Mouse (Mus musculus): ENCODE results near the gene Ptov1.

Ptov1 gene

DNA sequence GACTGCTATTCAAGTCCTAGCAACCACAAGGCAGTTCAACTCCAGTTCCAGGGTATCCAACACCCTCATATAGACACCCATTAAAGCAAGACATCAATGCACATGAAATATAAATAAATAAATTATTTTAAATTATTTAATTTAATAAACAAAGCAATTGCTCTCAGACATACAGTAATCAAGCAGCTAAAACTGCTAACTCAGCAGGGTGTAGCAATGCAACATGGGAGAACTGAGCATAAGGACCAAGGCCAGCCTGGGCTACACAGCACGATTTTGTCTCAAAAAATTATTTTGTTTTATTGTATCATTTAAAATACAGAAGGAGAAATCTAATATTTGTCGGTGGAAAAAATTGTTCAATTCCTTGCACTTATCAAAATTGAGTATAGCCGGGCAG lies 24.6 kb upstream of the Ptov1 start:
- TF ChIP-seq GATA4 (IDR thresholded peaks at IDR 0.05; ENCODE audit: insufficient replicate concordance, low read length) = no peak

DNA sequence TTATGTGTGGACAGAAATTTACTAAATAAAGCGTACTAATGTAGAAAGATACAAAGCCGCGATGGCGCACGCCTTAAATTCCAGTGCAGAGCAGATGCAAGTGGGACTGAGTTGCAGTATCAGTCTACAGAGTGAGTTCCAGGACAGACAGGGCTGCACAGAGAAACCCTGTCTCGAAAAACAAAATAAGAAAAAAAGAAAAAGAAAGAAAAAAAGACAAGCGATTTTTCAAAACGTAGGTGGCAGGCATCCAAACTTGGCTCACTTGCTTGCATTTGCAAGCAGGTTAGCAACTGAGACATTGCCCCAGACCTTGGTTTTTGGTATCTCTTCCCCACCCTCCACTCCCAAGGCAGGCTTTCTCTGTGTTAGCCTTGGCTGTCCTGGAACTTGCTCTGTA lies 23.6 kb upstream of the Ptov1 start:
- no peak for TF ChIP-seq GATA4 (IDR thresholded peaks at IDR 0.05; ENCODE audit: insufficient replicate concordance, low read length)

DNA sequence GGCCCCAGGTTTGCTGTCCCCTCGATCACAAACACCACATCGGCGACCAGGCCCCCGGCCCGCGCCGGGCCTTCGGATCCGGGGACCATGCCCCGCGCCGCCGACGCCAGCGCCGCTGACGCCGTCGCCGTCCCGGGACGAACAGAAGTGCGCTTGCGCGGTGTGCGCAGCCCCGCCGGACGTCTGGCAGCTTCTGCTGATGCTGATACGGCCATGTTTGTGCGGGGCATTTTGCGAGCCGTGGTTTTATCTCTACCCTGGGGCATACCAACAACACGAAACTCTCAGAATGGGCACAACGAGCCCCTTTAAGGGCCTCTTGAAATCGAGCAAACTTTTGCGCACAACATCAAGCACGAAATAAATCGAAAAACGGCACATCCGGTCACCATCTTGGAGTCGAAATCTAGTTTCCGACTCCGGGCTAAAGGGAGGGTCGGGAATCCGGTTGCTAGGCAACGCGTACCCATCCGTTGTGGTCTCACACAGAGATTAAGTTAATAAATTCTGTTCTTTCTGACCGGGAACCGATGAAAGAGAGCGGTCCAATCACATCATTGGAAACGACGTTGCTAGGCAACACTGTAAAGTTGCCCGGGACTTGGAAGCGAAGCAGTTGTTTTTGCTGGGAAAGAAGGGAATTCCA lies 22.8 kb upstream of the Ptov1 start, which contains the start of gene Med25:
Gene Med25, minus strand, starts transcription at position 437 of the 646 bp plus-strand sequence.
- no peak for TF ChIP-seq GATA4 (IDR thresholded peaks at IDR 0.05; ENCODE audit: insufficient replicate concordance, low read length)

DNA sequence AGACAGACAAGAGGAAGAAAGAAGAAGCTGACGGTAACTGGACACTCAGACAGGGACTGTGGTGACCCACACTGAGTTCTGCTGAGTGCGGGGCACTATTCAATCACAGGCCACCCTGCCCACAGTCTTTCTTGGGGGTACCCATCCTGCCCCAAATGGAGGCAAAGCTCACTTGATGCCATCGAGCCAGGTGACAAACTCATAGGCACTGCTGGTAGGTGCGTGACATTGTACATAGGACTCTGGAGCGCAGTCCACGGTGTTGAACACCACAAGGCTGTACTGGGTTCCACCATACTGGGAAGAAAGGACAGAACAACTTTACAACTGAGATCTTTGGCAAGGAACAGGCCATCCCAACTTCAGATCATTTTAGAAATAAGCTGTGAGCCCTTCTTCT lies 22.0 kb upstream of the Ptov1 start:
- no peak for TF ChIP-seq GATA4 (IDR thresholded peaks at IDR 0.05; ENCODE audit: insufficient replicate concordance, low read length)

DNA sequence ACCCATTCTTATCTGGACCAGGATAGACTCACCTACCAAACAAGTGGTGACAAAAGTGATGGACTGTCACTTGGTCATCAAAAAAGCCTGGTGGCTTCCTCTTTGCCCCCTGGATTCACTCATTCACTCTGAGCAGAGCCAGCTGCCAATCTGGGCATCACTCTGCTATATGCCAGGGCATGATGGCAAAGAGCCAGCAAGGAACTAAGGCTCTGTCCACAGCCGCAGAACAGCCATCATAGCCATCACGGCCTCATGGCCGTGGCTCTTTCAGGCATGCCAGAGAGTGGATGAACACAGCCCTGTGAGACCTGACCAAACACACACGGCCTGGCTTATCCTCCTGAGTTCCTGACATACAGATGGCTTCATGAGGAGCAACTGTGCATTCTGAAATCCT lies 21.1 kb upstream of the Ptov1 start:
- no peak for TF ChIP-seq GATA4 (IDR thresholded peaks at IDR 0.05; ENCODE audit: insufficient replicate concordance, low read length)

DNA sequence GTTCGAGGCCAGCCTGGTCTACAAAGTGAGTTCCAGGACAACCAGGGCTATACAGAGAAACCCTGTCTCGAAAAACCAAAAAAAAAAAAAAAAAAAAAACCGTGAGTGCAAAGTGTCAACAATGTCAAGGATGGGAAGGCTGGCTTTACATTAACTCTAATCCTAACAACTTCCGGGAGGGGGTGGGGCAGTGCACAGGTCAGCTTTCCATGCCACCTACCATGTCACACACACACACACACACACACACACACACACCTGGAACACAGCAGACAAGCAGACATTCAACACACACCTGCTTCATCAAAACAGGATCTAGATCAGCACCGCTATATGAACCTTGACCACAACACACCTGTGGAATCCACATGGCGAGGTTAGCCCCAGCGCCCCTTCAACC lies 20.6 kb upstream of the Ptov1 start:
- TF ChIP-seq GATA4 (IDR thresholded peaks at IDR 0.05; ENCODE audit: insufficient replicate concordance, low read length) = no peak

DNA sequence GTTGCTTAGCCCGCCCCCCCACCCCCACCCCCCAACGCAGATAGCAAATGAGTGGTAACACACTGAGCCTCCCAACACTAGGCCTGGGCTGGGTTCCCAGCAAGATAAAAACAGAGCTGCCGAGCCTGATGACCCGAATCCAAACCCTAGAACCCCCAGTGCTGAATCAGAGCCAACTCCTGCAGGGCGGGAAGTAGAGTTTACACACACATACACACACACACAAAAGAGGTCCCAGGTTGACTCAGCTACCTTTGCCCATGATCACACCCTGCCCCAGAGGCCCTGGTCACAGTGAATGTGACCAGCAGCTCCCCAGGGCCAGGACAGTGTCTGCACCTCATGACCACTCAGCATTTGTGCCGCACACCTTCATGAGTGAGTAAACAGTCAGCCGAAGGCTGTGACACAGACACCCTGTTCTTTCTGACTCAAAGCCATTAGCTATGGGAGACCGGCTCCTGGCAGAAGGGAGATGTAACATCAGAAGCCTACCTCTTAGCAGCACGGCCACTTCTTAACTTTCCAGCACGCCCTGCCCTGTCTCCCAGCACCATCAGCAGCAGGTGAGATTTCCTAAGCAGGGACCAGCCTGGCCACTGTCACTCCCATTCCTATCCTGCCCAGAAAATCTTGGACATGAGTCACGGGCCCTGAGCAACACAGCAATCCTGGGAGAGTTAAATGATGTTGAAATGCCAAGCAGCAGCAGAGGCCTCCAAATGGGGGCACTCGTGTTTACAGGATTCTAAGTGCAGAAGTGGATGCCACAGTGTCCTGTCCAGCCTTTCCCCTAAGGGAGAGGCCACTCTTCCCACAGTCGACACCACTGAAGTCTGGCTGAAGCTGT lies 18.9 kb upstream of the Ptov1 start:
- TF ChIP-seq GATA4 (IDR thresholded peaks at IDR 0.05; ENCODE audit: insufficient replicate concordance, low read length) = no peak

DNA sequence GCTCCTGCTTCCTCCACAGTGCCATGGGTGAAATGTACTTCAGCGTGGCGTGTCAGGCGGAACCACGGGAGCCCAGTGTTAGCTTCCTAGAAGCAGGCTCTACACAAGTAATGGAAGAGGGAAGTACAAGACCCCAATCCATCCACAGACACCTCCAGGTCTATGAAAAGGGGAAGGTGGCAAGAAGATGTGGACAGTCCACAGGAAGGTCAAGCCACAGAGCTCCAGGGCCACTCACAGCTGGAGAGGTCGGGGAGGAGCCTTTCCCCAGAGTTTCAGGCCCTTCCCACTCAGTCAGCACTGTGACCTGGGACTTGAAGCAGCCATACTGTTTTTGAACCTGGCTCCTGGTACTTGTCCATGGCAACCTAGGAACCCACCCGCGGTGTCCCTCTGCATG lies 17.4 kb upstream of the Ptov1 start:
- TF ChIP-seq GATA4 (IDR thresholded peaks at IDR 0.05; ENCODE audit: insufficient replicate concordance, low read length) = no peak

DNA sequence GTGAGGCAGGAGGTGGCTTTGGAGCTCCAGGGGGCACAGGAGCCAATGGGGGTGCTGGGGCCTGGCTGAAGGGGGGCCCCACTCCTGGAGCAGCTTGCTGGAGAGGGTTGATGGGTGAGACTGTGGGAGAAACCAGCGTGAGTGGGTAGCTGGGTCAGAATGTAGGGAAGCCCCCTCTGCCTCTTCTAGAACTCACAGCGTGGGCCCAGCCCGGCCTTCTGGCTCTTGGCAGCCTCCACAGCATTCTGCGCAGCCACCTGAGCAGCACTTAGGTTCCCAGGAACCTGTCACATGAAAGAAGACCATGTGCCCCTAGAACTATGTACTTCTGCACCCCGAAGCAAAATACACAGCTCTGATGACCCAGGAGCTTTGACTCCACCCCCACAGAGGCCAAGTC lies 15.0 kb upstream of the Ptov1 start:
- no peak for TF ChIP-seq GATA4 (IDR thresholded peaks at IDR 0.05; ENCODE audit: insufficient replicate concordance, low read length)

DNA sequence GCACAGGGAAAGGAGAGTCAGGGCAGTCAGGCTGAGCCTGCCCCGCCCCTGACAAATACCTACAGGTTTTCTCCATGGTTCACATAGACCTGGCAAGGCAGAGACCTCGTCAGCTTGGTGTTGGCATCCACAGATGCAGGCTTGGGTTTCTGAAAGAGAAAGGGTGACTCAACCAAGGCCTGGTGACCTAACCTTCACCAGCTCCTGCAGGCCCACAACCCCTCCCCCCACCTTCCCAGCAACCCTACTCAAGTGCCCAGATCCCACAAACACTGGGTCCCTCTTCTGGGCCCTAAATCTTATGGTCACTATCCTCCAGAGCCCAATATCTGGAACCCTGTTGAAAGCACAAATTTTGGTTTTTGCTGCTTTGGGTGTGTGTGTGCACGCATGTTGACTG lies 13.4 kb upstream of the Ptov1 start:
- TF ChIP-seq GATA4 (IDR thresholded peaks at IDR 0.05; ENCODE audit: insufficient replicate concordance, low read length) = no peak

DNA sequence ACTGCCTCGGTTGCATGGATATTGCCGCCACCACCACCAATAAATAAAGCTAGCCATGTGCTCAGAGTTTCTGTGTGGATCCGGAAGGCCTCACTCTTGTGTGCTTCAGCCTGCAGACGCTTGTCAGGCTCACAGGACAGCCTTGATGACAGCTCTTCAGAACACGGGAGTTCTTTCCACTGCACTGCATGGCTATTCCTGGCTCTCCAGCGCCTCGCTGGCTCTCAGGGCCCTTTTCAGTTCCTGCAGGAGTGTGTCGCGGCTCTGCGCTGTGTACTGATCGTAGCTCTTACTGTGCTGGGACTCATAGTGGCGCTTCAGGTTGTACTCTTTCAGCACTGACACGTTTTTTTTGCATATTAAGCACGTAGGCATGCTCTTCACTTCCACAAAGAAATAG lies 8.2 kb upstream of the Ptov1 start:
- TF ChIP-seq GATA4 (IDR thresholded peaks at IDR 0.05; ENCODE audit: insufficient replicate concordance, low read length) = no peak

DNA sequence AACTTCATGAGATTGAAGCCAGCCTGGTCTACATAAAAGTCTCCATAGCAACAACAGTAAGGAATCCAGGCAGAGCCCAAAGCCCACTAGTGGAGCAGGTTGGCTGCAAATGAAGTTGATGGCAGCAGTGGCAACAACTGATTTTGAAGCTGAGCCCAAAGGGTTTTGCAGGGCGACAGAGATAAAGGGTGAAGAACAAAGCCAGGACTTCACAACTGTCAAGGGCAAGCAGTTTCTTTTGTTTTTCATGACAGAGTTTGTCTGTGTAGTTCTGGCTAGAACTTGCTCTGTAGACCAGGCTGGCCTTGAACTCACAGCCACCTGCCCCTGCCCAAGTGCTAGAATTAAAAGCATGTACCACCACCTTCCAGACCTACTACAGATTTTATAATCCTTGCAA lies 1.6 kb upstream of the Ptov1 start:
- no peak for TF ChIP-seq GATA4 (IDR thresholded peaks at IDR 0.05; ENCODE audit: insufficient replicate concordance, low read length)

DNA sequence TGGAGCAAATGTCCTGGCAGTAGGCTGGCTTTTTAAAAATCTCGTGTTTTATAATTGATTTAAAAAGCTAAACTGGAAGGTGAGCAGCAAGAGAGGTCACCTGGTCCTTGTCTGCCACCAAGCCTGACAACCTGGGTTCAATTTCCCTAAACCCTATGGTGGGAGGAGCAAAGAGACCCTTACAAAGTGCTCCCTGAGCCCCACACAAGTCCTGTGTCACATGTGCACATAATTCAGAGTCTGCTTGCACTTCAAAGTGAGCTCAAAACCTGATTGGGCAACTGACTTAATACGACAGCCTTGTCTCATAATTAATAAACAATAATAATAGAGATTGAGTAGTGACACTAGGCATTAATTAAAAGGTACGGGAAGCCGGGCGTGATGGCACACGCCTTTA lies 1.0 kb upstream of the Ptov1 start:
- no peak for TF ChIP-seq GATA4 (IDR thresholded peaks at IDR 0.05; ENCODE audit: insufficient replicate concordance, low read length)

DNA sequence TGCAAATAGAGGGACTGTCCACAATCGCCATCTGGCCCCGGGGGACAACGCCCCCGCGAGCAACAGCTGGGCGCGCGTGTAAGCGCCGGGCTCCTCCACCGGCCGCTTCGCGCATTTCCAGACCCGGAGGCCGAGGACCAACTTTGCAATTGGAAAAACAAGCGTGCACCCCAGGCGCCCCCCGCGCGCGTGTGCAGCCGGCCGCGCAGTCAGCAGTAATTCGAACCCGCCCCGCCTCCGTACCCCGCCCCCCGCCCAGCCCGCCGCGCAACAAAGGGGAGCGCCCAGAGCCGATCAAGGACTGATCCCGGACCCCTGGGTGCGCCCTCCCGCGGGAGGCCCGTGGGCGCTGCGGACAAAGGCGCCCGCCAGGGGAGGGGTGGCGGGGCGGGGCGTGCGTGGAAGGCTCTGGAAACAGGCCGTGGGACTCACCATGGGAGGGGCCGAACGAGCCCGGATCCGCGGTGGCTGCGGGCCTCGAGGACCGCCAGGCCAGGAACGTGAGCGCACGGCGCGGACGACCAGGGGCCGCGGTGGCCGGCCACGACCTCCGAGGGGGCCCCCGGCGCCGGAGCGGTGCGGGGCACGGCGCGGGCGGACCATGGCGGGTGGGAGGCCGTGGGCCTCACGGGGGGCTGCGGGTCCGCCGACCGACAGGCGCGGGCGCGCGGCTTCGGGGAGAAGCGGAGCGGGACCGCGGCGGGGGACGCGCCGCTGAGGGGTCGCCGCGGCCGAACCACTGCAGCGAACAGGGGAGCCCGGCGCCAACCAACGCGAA lies 480 bp downstream of the Ptov1 start:
- no peak for TF ChIP-seq GATA4 (IDR thresholded peaks at IDR 0.05; ENCODE audit: insufficient replicate concordance, low read length)

DNA sequence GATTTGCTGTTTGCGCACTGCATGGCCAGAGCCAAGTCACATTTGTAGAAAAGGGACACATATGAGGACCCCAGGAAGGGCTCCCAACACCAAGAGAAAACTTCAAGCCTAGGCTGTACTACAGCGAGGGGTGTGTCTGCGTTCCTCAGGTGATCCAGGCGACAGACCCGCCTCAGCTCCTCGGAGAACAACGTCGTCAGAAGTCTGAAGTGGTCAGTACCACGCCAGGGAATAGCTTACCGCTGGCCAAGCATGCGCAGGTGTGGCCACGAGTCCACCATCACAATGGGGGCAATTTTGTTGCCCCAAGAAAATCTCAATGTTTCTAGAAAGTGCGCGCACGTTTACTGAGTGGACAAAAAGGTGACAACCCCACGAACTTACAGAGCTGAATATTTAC lies 1.1 kb downstream of the Ptov1 start:
- TF ChIP-seq GATA4 (IDR thresholded peaks at IDR 0.05; ENCODE audit: insufficient replicate concordance, low read length) = no peak

DNA sequence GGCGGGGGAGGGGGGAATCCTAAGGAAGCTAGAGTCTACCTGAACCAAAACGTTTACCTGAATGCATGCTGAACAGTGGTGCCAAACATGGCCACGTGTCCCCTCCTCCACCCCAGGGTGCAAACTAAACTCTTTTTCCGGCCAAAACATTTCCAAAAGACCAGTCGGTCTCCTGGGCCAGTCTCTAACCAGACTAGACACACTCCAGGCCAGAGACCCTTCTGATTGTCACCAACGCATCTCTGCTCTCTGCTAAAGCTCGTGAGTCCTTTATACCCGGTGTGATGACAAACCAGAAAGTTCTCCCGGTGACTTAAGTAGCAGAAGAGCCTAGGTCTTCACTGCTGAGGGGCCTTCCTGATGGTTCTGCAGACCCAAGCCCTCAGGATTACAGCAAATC lies 1.8 kb downstream of the Ptov1 start:
- TF ChIP-seq GATA4 (IDR thresholded peaks at IDR 0.05; ENCODE audit: insufficient replicate concordance, low read length) = no peak
